Mouse (Mus musculus) mesoderm, embryonic 11.5 days (tissue): ENCODE measurements around the gene Ift43.

Source experiments
- DNase-seq: peaks from one replicate; pipeline ENCODE4 v3.0.0-alpha.2; 2012; ENCODE audit warnings: low read depth, low spot score

Gene Ift43

DNA sequence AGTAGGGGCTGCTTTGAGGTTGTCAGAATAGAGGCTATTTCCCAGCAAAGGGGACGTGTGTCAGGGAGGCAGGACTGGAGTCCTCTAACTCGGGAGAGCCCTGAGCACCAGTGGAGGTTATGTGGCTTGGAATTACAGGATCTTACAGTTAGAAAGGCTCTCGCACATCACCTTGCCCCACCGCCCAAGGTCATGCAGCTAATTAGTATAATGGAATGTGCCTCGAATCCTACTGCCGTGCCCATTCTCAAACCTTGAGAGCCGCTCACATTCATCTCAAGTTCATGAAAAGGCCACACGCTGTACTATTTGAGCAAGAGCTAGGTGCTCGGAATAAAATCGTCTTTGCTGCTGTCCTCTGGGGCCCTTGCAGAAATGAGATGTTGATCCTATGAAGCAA lies 47.4 kb downstream of the Ift43 start:
- no peak for DNase-seq

DNA sequence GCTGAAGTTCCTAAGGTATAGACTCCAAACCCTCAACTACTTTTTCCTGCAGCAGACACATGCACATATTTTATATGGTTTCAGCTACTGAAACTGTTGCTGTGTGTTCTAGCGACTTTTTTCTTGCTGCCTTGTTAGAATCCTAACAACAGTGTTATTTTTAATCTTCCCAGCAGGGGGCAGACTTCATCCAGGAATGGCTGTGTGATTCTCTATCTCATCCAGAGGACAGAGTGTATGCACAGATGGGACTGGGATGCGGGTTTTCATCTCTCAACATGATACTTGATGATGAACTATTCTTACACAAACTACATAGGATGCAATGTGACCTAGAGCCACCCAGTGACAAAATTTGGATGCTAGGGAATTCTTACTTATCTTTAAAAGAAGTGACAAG lies 50.5 kb downstream of the Ift43 start:
- peak; percentile 78 for DNase-seq

DNA sequence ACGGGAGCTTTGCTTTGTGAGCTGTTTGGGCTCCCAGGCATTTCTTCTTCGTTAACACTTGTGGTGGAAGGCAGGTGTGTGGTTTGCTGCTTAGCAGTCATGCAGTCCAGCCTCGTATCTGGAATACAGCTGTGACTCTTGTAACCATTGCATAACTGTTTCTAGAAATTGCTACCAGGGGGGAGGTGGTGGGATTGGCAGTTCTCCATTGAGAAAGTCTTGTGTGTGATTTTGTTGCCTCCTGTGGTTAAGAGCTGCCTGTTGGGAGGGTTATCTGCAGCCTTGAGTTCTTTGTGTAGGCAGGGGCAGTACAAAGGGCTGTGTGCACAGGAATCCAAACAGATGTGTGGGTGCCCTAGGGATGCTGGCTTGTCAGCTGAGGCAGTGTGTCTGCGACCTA lies 53.4 kb downstream of the Ift43 start:
- no peak for DNase-seq

DNA sequence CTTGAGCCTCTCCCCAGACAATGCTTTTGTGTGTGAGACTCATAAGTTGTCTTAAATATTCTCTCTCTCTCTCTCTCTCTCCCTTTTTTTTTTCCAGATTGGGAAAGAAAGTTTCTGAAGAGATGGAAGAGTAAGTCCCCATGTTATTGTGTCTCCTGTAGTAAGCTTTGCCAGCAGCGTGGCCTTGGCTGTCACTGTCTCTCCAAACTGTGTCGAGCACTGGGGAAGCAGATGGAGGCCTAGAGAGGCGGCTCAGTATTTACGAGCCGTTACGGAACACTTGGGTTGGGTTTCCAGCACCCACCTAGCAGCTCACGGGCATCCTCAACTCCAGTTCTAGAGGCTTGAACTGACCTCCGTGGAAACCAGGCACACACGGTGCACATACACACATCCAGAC lies 56.4 kb downstream of the Ift43 start:
- no peak for DNase-seq

DNA sequence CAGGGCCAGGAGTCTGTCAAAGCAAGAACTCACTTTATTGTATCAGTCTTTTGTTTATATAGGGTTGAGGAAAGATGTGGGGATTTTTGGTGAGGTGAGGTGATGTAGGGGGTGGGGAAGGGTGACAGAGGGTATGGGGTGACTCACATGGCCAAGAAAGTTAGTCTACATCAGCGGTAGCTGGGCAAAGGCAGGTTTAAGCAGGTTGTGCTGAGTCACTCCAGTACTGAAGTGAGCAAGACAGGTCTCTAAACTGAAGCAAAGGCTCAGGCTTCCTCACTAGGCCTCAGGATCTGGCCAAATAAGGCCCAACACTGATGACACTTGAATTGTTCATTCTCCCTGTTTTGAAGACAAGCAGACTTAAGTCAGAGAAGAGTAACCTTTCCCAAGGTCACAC lies 60.0 kb downstream of the Ift43 start:
- DNase-seq = no peak

DNA sequence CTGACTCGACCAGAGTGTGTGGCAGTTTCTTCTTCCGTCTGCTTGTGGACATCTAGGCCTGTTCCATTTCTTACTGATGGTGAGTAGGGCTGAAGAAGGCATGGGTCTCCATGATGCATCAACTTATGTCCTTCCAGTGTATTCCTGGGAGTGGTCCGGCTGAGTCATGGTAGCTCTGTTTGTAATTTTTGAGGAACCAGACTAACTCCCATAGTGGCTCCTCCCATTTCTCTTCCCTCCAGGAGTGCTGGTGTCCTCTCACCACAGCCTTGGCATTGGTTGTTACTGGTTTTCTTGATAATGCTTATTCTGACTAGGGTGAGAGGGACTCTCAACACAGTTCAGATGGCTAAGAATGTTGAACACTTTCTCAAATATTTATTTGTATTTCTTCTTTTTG lies 63.9 kb downstream of the Ift43 start:
- DNase-seq = no peak

DNA sequence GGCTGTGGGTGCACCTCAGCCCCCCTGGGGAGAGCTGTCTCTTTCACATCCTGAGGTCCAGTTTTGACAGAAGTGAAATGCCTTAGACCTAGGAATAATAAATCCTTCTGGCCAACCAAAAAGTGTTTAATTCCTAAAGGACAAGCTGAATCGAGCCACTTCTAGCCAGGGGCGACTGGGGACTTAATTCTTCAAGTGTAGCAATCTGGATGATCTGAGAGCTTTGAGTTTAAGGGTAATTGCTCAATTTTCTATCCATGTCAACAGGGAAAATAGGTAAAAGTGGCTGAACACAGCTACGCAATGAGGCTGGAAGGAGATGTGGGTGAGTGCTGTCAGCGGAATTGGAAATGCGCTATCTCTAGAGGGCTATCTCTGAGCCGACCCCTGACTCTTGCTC lies 65.9 kb downstream of the Ift43 start:
- no peak for DNase-seq

DNA sequence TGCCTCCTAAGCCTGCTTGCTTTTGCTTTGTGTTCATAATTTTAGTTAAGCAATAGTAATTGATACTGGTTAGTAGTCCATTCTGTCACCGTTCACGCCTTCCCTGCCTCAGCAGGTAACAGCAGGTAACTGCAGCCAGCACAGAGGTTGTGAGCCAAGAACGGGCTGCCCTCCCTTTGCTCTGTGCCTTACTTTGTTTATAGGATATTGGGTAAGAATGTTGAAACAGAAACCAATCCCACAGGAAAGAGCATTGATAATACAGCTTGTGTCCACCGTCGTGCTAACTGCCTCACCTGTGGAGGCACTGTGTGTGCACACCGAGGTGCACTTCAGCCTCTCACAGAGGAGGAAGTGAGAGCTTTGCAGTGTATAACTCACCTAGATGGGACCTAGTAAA lies 66.7 kb downstream of the Ift43 start:
- DNase-seq = no peak

DNA sequence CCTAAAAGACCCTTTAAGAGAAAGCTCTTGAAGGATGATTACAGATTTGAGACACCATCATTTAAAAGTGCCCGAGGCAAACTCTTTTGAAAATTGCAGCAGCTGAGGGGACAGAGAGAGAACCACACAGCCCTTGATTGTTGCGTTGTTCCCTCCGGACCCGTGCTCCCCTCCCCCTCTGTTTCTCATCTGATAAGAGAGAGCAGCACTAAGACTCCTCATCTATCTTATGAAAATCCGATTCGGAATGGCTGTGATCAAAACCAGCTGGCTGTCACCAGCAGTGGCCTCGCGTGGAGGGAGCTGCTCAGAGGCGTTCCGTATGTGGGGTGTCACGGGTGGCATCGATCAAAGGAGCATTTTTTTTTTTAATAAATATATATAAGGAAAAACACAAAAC lies 69.6 kb downstream of the Ift43 start:
- DNase-seq = no peak

DNA sequence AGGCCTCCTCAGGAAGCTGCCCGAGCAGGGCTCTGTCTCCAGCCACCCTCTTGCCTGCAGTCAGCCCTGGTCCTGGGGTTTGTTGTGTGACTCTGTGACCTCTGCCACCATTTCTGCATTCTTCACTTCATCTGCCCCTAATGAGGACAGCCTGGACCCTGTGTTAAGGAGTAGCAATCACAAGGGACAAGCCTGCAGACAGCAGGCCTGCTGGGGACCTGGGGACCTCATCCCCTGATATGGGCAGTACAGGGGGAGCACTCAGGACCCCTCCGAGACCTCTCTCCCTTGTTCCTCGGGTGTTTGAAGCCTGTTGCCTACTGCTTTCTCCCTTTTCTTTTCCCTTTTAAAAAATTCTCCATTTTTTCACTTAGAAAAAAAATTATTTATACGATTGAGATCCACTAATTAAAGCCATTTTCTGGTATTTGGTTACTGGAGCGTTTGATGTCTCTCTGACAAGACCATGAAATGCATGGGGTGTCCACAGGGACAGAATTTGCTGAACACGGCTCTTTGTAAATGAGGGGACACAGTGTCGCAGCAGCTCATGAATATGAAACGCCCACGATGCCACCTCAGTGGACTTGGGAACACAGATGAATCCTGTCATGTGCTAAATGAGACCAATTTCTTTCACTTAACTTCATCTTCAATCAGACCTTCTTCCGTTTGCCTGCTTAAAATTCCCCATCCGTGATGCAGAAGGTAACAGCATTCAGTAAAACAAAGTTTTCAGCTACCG lies 71.0 kb downstream of the Ift43 start:
- no peak for DNase-seq

DNA sequence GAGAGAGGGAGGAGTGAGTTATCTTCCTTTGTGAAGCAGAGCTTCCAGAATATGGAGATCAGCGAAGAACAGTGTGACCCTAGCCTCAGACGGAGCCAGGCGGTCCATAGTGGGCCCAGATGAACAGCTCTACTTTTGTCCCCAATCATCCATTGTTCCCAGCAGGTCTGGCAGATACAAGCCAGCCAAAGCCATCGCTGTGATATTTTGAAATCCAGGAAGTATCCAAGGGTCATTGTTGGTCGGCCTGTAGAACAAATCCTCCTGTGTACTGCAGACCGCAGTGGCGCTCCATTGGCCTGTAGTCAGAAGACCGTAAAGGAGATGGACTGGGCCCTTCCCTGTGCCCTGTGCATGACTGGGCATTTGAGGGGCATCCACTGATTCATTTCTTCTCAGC lies 72.8 kb downstream of the Ift43 start:
- no peak for DNase-seq

DNA sequence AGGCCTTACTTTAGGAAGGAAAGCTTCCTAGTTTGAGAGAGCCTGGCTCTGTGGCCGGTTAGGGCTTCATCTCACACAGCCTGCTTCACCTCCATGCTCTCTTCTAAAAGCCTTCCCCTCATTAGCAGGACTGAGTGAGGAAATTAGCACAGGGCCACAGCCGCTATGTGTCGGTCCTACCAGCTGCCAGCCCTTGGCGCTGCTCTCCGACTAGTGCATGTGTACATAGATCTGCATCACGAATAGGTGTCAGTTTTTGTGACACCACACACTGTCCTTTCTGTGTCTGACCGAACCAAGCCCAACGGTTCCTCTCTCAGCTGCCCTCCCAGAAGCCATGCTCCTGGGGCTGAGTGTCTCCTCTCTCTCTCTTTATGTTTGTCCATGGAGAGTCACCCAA lies 74.8 kb downstream of the Ift43 start:
- no peak for DNase-seq

DNA sequence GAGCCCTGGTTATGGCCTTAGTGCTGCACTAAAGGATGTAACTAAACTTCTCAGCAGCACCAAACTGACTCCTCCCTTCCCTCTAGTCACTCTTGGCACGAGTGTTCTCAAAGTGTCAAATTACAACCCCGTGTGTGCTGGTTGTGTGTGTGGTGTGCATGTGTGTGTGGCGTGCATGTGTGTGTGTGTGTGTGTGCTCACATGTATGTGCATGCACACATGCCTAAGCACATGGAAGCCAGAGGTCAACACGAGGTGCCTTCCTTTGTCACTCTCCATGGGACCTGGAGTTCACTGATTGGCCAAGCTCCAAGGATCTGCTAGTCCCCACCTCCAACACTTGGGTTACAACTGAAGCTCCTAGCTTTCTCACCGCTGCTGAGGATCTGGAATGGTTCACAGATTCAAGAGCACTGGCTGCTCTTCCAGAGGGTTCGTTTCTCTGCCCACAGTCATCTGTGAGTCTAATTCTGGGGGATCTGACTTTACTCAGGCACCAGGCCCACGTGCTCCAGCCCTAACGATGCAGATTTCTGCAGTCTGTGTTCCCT lies 75.6 kb downstream of the Ift43 start:
- DNase-seq = no peak

DNA sequence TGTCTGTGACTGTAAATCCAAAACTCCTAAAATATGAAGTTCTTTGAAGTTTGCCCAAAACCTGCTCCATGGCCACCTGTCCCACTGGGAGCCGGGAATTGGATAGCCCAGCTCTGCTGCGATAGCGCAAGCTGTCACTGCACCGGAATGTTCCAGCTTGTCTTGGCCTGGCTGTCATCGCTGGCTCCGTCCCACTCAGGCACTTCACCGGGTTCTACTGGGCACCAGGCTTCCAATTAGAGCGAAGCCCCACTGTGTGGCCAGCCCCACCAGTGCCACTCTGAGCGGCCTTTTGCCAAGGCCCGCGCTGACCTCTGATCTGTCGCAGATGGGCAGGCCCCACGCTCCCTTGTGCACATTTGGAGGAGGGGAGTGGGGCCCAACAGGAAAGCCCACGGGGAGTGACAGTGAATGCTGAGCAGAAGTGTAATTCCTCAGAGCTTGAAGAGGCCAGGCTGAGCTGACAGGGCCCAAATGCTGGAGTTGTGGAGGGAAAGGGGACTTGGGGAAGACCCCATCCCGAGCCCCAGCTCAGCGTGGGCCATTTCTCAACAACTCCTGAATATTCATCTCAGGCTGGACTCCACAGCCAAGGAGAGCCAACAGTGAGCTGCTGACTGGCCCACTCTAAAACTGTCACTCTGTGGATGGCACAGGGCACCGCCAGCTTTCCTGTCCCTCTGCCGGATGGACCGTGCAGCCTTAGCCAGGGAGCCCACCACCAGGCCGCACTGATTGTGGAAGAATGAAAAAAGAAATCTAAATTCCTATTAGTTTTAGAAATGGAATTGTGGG lies 76.5 kb downstream of the Ift43 start:
- DNase-seq = no peak

DNA sequence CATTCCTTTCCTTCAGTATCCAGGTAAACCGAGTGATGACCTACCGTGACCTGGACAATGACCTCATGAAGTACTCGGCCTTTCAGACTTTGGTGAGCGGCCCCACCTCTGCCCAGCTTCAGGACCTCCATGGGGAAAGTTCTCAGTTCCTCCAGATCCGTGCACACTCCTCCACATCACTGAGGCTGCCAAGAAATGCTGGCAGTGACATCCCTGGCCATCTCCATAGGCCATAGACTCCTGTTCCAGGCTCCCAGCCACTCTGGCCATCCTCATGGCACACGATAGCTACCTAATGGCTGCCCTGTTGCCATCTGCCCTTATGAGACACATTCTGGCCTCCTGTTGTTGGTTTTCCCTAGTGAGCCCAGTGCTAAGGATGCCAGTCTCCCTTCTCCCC lies 79.1 kb downstream of the Ift43 start:
- no peak for DNase-seq

DNA sequence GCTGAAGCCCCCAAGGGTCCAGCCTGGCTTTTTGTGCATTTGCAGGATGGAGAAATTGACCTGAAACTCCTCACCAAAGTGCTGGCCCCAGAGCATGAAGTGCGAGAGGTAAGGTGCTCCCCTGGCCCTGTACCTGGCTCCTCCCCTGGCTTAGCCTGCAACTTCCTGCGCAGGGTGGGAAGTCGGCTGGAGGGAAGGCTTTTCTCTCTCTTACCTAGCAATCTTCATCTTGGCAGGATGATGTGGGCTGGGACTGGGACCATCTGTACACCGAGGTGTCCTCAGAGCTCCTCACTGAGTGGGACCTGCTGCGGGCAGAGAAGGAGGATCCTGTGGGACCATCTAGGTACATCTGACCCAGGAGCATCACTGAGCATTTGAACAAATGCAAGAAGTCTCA lies 79.6 kb downstream of the Ift43 start:
- no peak for DNase-seq

DNA sequence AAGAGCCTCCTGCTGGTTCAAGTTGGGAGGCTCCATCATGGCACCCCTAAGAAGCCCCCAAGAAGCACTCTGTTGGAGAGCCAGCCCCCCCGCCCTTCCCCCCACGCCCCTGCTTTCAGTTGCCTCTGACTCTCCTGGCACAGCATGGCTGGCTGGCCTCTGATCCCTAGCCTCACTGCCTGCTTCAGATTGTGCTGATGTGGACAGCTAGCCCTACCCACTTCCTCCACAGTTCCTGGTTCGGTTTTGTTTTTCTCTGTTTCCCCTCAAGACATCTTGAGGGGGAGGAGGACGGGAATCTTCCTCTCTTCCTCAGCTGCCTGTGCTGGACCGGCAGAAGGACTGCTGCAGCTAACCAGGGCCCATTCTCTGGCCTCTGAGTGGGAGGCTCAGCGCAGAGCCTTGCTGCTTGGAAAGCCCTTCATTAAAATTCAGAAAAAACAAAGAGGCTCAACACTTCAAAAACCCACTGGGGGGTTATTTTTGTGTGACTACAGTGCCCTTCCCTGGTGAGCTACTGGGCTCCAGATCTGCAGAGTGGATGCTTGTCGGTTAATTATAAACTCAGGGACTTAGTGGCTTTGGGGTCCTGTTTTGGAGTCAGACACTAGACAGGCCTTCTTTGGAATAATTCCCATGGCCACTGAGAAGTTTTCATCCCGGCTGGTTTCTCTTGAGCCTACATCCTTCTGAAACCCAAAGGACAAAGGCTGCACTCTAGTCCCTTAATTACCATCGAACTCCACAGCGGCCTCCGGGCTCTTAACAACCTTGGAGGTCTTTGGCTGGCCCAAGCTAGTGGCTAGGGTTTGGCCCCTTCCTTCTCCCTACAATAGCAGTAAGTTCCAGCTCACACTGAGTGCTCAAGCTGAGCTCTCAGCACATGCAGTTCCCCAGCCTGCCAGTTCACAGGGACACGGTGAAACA lies 80.8 kb downstream of the Ift43 start:
- no peak for DNase-seq

DNA sequence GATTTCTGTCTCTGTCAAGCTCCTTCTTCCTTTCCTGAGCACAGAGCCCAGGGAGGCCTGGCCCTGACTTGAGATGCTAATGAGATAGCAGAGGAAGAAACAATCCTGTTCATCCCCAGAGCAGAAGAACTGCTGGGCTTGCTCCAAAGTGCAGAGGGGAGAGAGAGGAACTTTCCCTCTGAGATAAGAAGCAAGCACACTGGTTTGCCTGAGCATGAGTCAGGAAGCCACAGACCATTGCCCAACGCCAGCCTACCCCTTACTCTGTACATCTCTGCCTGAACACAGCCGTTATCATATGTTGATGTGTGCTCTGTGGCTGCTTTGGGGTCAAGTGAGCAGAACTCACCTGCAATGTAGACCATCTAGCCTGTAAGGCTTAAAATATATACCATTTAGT lies 83.9 kb downstream of the Ift43 start:
- DNase-seq = no peak

DNA sequence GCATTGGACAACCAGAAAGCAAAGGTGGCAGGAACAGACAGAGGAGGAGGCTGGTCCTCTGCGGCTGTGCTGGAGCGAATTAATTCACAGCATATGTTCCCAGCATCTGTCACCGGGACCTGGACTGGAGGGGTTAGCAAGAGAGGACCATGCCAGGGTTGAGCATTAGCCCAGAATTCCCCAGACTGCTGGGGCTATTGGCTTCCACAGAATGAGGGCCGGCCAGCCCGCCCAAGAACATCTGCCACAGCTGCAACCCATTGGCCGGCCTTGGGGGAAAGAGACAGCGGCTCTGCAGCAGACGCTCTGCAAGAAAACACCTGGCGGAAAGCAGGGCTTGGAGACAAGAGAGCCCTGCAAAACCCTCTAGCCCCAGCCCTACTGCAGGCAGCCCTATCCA lies 84.7 kb downstream of the Ift43 start:
- peak; percentile 59 for DNase-seq

DNA sequence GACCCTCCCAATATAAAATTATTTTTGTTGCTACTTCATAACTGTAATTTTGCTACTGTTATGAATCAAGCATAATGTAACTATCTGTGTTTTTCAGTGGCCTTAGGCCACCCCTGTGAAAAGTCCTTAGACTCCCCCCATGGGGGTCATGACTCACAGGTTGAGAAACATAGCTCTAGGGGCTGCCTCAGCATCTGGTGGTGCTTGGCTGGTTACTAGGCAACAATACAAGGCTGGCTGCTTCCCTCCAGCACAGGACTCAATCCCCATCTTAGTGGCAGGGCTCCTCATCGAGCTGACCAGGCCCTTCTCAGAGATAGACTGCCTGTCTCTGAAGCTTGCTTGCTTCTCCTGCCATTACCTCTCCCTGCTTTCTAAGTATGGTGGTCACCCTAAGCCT lies 86.4 kb downstream of the Ift43 start:
- DNase-seq = no peak

DNA sequence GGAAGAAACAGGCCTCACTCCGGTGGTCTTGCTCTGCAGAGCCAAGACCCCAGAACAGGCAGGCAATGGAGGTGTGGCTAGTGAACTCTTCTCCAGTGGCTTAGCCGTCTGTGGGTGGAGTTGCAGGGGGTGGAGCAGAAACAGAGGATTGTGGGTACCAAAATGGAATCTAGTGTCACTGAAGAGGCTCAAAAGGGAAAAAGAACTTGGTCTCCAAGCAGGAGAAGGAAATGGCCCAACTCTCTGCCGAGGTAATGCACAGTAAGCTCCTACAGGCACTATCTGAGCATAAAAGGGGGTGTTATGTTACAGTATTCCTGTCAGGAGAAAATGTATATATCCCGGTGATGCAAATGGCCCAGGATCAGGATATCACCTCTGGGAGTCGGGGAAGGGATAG lies 86.9 kb downstream of the Ift43 start:
- DNase-seq = no peak

DNA sequence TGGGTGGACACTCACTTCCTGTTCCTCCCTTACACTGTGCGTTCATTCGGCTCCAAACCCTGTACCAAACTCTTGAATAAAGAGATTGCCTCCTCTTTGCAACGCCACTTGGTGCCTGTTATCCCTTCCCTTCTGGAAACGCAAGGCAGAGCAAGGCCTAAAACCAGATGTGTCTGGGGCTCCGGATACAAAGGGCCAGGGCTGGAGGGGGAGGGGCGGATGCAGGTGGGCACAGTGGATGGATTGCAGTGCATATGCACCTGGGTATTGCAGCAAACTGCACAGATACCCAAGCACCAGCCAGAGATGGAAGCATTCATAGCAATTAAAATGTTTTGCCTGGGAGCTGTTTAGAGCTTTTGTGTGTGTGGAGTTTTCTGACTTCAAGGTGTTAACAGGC lies 91.0 kb downstream of the Ift43 start:
- no peak for DNase-seq
